Comparison of ENCODE assay signal across 7 mouse cellular contexts in genomic region chr1:135767324-135767890, GRCm38 (mm10). TPM values are rescaled to one million over a fixed set of nuclear protein-coding genes. Genes with fewer than 3 reads are reported as not detected.
DNase-seq lines count a peak whose midpoint lies in the region; ATAC-seq and TF ChIP-seq lines count a peak whose summit lies in the region.

No protein-coding gene starts in this region.

- ATAC-seq in embryonic facial prominence, embryonic 14.5 days (ENCODE audit: low read depth), result no peak

- TF ChIP-seq POLR2A in lung, adult 2 months (IDR thresholded peaks at IDR 0.05; ENCODE audit: borderline replicate concordance, extremely low read depth, low read depth, low read length), result no peak
- no peak for TF ChIP-seq POLR2A in olfactory bulb, adult 2 months (IDR thresholded peaks at IDR 0.05; ENCODE audit: insufficient read depth, low read depth, low read length)

- peak overlapping the region; percentile 91 for H3K4me3 ChIP-seq in lung, adult 2 months (replicated peaks; ENCODE audit: extremely low read depth, low read depth, low read length)
- H3K4me3 ChIP-seq in embryonic facial prominence, embryonic 14.5 days (ENCODE audit: low read depth, low read length), result peak overlapping the region; percentile 81
- peak overlapping the region; percentile 71 for H3K4me3 ChIP-seq in limb, embryonic 10.5 days
- H3K4me3 ChIP-seq in olfactory bulb, adult 2 months (ENCODE audit: insufficient read depth, low read depth, low read length), result peak overlapping the region; percentile 62

- peaks cover 15% of the 10 kb centered on the region for H3K4me1 ChIP-seq in lung, adult 2 months (ENCODE audit: control insufficient read depth, insufficient read depth, low read length)
- peaks cover 42% of the 10 kb centered on the region for H3K4me1 ChIP-seq in embryonic facial prominence, embryonic 14.5 days (ENCODE audit: control insufficient read depth, insufficient read depth, low read length)
- peaks cover 63% of the 10 kb centered on the region for H3K4me1 ChIP-seq in limb, embryonic 10.5 days
- H3K4me1 ChIP-seq in olfactory bulb, adult 2 months (ENCODE audit: control insufficient read depth, insufficient read depth, low read length), result peaks cover 38% of the 10 kb centered on the region

- no peak for TF ChIP-seq CTCF in lung, adult 2 months (IDR thresholded peaks at IDR 0.05; ENCODE audit: insufficient read depth, low read length)
- no peak for TF ChIP-seq CTCF in olfactory bulb, adult 2 months (IDR thresholded peaks at IDR 0.05; ENCODE audit: insufficient read depth, low read depth, low read length)

- H3K9ac ChIP-seq in embryonic facial prominence, embryonic 14.5 days (ENCODE audit: low read depth, low read length), result peak overlapping the region; percentile 94

- peaks cover 18% of the 10 kb centered on the region for H3K36me3 ChIP-seq in embryonic facial prominence, embryonic 14.5 days (ENCODE audit: control insufficient read depth, insufficient read depth, low read length)
- H3K36me3 ChIP-seq in limb, embryonic 10.5 days, result peaks cover 13% of the 10 kb centered on the region

- peak overlapping the region; percentile 73 for H3K4me2 ChIP-seq in embryonic facial prominence, embryonic 14.5 days (ENCODE audit: low read depth, low read length)

- no peak for DNase-seq in lung, adult 2 months
- no peak for DNase-seq in lung, postnatal 14 days
- no peak for DNase-seq in embryonic facial prominence, embryonic 14.5 days (ENCODE audit: low spot score)
- DNase-seq in limb, embryonic 10.5 days (ENCODE audit: low spot score), result no peak
- DNase-seq in right cerebral cortex, postnatal 4 days, result no peak
- DNase-seq in left cerebral cortex, adult 8-10 months (ENCODE audit: low spot score in 2 of 2), result no peak

- H3K27me3 ChIP-seq in embryonic facial prominence, embryonic 14.5 days (replicated peaks; ENCODE audit: control insufficient read depth, insufficient read depth, low read length), result no peaks in the 10 kb centered on the region
- H3K27me3 ChIP-seq in limb, embryonic 10.5 days (ENCODE audit: low read depth, poor library complexity, severe bottlenecking), result peaks cover 25% of the 10 kb centered on the region

- H3K9me3 ChIP-seq in embryonic facial prominence, embryonic 14.5 days (ENCODE audit: control insufficient read depth, low read length), result no peaks in the 10 kb centered on the region
- no peaks in the 10 kb centered on the region for H3K9me3 ChIP-seq in limb, embryonic 10.5 days (replicated peaks)

- 50% methylated on average over 4 of the region's 4 CpGs for WGBS in lung, adult 2 months
- WGBS in embryonic facial prominence, embryonic 14.5 days, result 59% methylated on average over 4 of the region's 4 CpGs
- WGBS in limb, embryonic 10.5 days, result 72% methylated on average over 4 of the region's 4 CpGs
- 86% methylated on average over 4 of the region's 4 CpGs for WGBS in olfactory bulb, adult 2 months

- no peak overlapping the region for H3K27ac ChIP-seq in embryonic facial prominence, embryonic 14.5 days (replicated peaks; ENCODE audit: low read depth, low read length)
- H3K27ac ChIP-seq in limb, embryonic 10.5 days, result no peak overlapping the region
- H3K27ac ChIP-seq in olfactory bulb, adult 2 months (ENCODE audit: insufficient read depth, low read depth, low read length), result no peak overlapping the region

RNA-seq across cellular contexts. Expression of gene Phlda3, which starts 1.5 kb away (rescaled TPM):
- polyA plus RNA-seq in lung, adult 2 months (2012; rRNA removed), result 98.6 and 156 TPM in 2 replicates
- polyA plus RNA-seq in embryonic facial prominence, embryonic 14.5 days (2014; fragmentation: Nextera tagmentation; extraction: Ambion mirVana), result 80.1 and 90.4 TPM in 2 replicates
- polyA plus RNA-seq in limb, embryonic 10.5 days (2016; fragmentation: Nextera tagmentation; extraction: Ambion mirVana), result 30.2 and 33.0 TPM in 2 replicates
- polyA plus RNA-seq in olfactory bulb, adult 2 months (2012; ENCODE audit: insufficient read depth, insufficient read length, low replicate concordance, missing spikeins), result not detected in 2 replicates
- total RNA-seq in left cerebral cortex, adult 8-10 months (2022), result 10 to 100 TPM; 20.7 to 22.0 (median 21.7) TPM

RNA-seq across cellular contexts. Expression of gene Tnni1, which starts 11.8 kb away (rescaled TPM):
- 0.26 and 1.5 TPM in 2 replicates for polyA plus RNA-seq in lung, adult 2 months (2012; rRNA removed)
- polyA plus RNA-seq in embryonic facial prominence, embryonic 14.5 days (2014; fragmentation: Nextera tagmentation; extraction: Ambion mirVana), result 637 and 738 TPM in 2 replicates
- 8.3 and 12.7 TPM in 2 replicates for polyA plus RNA-seq in limb, embryonic 10.5 days (2016; fragmentation: Nextera tagmentation; extraction: Ambion mirVana)
- not detected in 2 replicates for polyA plus RNA-seq in olfactory bulb, adult 2 months (2012; ENCODE audit: insufficient read depth, insufficient read length, low replicate concordance, missing spikeins)
- 1 to 10 TPM; 3.7 to 7.8 (median 4.2) TPM for total RNA-seq in left cerebral cortex, adult 8-10 months (2022)

RNA-seq across cellular contexts. Expression of gene Csrp1, which starts 47.5 kb away (rescaled TPM):
- 556 and 717 TPM in 2 replicates for polyA plus RNA-seq in lung, adult 2 months (2012; rRNA removed)
- 112 and 119 TPM in 2 replicates for polyA plus RNA-seq in embryonic facial prominence, embryonic 14.5 days (2014; fragmentation: Nextera tagmentation; extraction: Ambion mirVana)
- polyA plus RNA-seq in limb, embryonic 10.5 days (2016; fragmentation: Nextera tagmentation; extraction: Ambion mirVana), result 46.3 and 54.4 TPM in 2 replicates
- polyA plus RNA-seq in olfactory bulb, adult 2 months (2012; ENCODE audit: insufficient read depth, insufficient read length, low replicate concordance, missing spikeins), result 169 and 254 TPM in 2 replicates
- 100 to 1,000 TPM; 277 to 320 (median 278) TPM for total RNA-seq in left cerebral cortex, adult 8-10 months (2022)

RNA-seq across cellular contexts. Expression of gene Lad1, which starts 51.0 kb away (rescaled TPM):
- 6.9 and 43.2 TPM in 2 replicates for polyA plus RNA-seq in lung, adult 2 months (2012; rRNA removed)
- polyA plus RNA-seq in embryonic facial prominence, embryonic 14.5 days (2014; fragmentation: Nextera tagmentation; extraction: Ambion mirVana), result 16.6 and 21.7 TPM in 2 replicates
- polyA plus RNA-seq in limb, embryonic 10.5 days (2016; fragmentation: Nextera tagmentation; extraction: Ambion mirVana), result 5.1 and 6.0 TPM in 2 replicates
- polyA plus RNA-seq in olfactory bulb, adult 2 months (2012; ENCODE audit: insufficient read depth, insufficient read length, low replicate concordance, missing spikeins), result not detected in 2 replicates
- total RNA-seq in left cerebral cortex, adult 8-10 months (2022), result 1 to 10 TPM in 2 of 4 experiments, under 1 TPM in 2; 0.68 to 1.2 (median 1.1) TPM

Comparison
In these comparisons a context has a peak if more than half of its experiments do, and no peak if none do; other contexts are left out.
1. RNA of gene Phlda3, which starts 1.5 kb away (polyA plus RNA-seq): 98.6 to 156 TPM in lung, adult 2 months, 80.1 to 90.4 TPM in embryonic facial prominence, embryonic 14.5 days and 30.2 to 33.0 TPM in limb, embryonic 10.5 days; not detected in olfactory bulb, adult 2 months; every median in the first group is over 10 times any median in the second.
2. RNA of gene Tnni1, which starts 11.8 kb away (polyA plus RNA-seq): 637 to 738 TPM in embryonic facial prominence, embryonic 14.5 days; 8.3 to 12.7 TPM in limb, embryonic 10.5 days, 0.26 to 1.5 TPM in lung, adult 2 months and not detected in olfactory bulb, adult 2 months; every median in the first group is over 10 times any median in the second.
3. Peak in every context shown above with its lines, with median percentiles within 50 percentile points of each other: H3K4me3 ChIP-seq.